Mouse (Mus musculus) layer of hippocampus, adult 11-12 months (tissue): ENCODE results near the gene 8030474K03Rik.
A peak's percentile ranks its signal among the peaks of the same experiment; 100 is the strongest.
"Not testable (repeated sequence)": the region's sequence is repeated elsewhere in the genome, so short reads cannot be mapped to it uniquely, and the experiment has no call there.

Source experiments
- DNase-seq: peaks from one replicate; pipeline ENCODE4 v3.0.0; 2022; ENCODE audit warnings: low spot score

Gene 8030474K03Rik

DNA sequence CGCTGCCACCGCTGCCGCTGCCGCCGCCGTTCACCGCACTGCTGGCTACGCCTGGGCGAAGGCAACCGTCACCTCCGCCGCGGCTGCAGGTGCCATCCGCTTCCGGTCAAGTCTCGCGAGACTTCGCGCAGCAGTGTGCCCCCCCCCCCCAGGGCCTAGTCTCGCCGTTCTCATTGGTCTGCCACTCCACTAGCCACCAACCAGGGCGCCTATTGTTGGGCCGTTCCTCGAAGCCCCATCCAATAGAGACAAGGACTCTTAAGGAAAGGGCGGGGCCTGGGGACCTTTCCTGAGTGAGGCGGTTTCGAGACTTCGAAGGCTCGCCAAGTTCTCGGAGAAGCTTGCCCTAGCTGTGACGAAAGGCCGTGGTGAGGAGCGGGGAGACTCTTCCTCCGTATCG is at the start of gene 8030474K03Rik, which contains the start of gene Gm4779:
Gene 8030474K03Rik, plus strand, starts transcription at position 315 of the 400 bp plus-strand sequence.
Gene Gm4779, minus strand, starts transcription at position 82 of the 400 bp plus-strand sequence.
- DNase-seq = no peak

DNA sequence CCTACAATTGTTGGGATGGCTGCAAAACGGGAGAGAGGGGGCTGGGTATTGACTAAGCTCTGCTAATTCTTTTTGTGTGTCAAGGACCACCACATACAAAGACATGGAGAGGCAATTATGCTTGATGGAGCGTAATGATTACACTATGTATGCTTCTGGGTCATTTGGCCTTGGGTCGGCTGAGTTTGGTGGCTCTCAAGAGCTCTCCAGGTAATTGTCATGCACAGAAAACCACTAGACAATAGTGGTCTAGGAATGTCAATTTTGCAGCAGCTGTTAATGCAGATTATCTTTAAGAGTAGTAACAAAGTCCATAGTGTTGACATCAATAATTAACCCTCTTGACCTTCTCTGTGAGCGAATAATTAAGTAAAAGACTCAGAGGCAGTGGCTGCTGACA is 44.3 kb upstream of the 8030474K03Rik start:
- no peak for DNase-seq

DNA sequence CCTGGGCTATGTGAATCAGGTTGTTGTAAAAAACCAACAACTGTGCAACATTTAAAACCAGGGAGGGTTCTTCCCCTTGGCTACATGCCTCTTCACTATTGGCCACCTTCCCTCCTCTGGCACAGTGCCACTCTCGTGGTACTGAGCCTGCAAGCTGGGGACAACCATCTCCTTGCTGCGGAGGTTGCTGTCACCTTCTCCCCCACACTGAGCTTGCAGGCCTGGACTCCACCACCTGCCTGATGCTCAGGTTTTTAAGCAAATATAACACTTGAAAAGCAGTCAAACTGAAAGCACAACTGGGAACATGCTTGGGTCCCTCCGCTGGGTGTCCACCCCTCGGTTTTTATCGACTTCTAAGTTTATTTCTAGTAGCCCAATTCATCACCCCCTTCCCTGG is 40.0 kb upstream of the 8030474K03Rik start:
- DNase-seq = peak; percentile 10

DNA sequence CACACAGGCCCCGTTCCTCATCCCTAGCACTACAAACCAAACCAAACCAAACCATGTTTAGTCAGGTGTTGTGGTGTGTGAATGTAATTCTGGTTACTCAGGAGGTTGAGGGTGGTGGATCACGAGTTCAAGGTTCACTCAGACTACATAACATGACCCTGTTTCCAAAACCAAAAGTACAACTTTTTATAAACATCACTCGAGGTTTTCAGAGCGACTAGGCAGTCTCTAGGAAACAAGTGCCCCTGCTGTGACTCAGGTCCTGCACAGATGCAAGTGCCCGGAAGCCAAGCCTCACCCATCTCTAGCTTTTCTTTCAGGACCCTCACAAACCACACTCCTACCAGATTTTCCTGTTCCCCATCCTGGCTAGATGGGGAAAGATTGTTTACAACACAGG is 29.8 kb upstream of the 8030474K03Rik start:
- no peak for DNase-seq

DNA sequence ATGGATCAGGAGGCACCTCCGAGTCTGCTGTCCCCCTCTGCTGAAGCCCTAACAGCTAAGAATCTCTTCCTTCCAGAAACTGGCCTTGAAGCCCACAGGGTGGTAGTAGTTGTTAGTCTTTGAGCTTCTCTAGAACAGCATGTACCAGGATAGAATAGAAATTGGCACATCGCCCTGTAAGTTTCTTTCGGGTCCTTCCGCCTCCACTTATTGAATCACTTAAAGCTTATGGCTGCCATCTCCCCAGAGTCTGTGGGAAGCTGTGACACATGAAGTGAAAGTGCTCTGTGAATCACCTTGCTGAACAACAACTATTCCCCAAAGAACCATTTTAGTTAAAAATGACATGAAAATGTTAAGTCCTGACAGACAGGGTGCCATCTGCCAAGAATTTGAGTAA is 29.3 kb upstream of the 8030474K03Rik start:
- DNase-seq = no peak

DNA sequence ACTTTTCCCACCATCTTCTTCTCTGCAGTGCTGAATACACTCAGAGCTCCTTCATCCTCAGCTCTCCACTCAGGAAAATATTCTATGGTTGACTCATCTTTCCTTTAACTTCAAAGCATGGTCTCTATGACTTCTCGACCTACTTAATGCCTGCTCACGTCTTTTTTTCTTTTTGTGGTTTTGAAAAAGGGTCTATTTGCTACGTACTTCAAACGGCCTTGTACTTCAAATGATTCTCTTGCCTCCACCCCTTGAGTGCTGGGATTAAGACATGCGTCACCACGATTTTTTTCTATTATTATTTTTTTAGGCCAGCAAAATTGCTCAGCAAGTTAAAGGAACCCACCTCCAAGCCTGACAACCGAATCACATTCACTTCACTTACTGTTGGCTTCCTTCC is 27.2 kb upstream of the 8030474K03Rik start:
- no peak for DNase-seq

DNA sequence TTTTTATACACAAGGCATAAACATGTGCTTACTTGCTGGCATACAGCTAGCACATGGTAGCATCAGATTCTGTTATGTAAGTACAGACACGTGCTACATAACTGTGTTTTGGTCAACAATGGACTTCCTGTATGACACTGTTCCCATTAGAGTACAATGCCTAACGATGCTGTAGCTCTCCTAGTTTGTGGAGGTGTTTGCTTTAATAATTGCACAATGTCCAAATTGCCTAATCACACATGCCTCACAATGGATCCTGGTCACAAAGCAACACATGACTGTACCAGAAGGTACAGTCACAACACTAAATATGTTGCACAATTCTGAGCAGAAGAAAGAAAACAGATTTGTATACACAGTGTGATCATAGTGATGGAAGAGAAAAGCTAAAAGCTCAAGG is 25.0 kb upstream of the 8030474K03Rik start:
- no peak for DNase-seq

DNA sequence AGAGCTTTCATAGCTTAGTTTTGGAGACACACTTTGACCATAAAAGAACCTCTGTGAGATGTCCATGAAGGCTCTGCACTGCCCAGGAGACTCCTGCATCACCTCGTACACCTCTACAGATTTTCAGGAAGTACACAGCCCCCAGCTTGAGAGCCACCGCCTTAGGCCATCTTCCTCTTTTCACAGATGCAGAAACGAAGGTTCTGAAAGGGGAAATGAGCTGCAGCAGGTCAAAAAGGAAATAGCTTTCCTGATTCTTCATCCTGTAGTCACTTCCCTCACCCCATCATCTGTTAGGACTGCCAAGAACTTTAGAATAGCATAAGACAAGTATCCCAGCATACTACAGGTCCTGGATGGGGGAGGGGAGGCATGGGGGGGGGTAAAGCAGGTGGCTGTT is 24.1 kb upstream of the 8030474K03Rik start:
- DNase-seq = no peak

DNA sequence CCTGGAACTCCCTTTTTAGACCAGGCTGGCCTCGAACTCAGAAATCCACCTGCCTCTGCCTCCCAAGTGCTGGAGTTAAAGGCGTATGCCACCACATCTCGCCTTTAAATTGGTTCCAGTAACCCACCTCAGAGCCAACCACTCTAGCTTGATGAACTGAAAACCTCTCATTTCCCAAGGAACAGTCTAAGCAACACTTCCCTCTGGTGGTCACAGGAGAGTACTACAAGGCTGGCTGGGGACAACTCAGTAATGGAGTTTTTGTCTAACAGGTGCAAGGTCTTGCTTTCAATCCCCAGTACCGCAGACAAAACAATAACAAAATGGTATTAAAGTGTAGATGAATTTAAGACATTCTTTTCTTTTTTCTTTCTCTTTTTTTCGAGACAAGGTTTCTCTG is 22.4 kb upstream of the 8030474K03Rik start:
- peak; percentile 66 for DNase-seq

DNA sequence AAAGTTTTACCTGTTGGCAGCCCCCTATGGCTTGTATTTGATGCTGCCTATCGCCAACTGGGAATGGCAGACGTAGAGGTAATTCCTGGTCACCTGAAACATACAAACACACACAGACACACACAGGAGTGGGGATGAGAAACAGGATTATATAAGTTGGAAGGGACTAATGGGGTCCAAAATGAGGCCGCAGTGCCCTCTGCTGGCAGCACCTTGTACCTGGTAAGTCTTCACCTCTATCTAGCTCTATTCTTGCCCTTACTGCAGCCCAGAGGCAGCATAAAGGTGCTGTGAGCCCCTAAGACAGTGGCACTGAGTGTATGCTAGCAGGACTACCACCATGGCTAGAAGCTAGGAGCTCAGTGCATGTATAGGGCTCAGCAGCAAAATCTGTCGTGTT is 2.9 kb upstream of the 8030474K03Rik start:
- DNase-seq = peak; percentile 62

DNA sequence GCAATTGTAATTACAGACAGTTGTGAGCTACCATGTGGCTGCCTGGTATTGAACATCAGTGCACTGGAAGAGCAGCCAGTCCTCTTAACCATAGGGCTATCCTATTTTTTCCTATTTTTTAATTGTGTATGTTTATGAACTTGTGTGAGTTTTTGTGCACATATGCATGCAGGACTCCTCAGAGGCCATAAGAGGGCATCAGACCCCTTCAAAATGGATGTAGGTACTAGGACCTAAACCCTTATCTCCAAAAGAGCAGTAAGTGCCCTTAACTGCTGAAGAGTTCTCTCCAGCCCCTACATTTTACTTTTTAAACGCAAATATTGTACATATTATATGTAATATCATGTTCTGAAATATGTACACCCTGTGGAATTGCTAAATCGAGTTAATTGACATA is 11.1 kb downstream of the 8030474K03Rik start:
- DNase-seq = no peak

DNA sequence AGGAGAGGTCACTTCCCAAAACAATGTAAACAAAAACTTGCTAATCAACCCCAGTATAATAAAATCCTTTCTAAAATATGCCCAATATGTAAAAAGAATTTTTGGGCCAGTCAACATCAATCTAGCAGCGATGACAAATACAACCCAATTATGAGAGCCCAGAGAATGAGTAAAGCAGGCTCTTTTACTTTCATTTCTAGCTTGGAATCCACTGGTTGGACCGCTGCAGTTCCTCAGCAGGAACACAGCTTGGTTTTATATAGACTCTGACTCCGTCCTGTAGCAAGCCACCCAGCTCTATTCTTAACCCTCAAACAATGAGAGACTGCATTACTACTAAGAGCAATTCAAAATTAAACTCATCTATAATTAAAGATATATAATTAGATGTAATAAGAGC is 17.3 kb downstream of the 8030474K03Rik start:
- no peak for DNase-seq

DNA sequence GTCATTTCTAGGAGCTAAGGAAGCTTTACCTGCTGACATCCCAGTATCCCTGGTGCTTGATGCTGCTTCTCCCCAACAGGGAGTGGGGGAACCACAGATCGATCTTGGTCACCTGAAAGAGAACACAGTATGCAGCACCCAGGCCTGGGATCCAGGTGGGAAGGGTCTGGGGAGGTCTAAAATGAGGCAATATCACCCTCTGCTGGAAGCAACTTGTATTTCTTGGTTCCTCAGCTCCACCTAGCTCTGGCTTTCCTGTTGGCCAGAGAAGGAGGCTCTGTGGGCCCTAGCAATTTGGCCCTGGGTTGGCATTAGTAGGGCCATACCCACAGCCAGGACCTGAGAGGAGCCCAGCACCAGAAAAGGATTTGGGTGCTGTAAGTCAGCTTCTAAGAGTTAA is 24.7 kb downstream of the 8030474K03Rik start:
- DNase-seq = no peak

DNA sequence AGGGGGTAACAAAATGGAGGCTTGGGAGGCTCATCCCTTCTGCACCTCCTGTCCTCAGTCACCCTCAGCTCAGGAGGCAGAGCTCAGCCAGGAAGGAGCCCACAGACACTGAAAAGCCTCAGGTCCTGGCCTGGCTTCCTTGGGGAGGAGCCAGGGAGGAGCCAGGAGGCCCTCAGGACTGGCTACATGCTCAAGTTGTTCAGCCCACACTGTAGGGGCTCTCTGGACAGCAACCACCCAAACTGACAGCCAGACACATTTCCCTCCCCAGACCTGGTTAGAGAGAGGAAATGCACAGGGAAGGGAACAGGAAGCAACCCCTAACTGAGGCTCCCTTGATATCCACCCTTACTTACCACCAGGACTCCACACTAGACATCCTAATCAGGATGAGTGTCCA is 25.5 kb downstream of the 8030474K03Rik start:
- DNase-seq = not testable (repeated sequence)

DNA sequence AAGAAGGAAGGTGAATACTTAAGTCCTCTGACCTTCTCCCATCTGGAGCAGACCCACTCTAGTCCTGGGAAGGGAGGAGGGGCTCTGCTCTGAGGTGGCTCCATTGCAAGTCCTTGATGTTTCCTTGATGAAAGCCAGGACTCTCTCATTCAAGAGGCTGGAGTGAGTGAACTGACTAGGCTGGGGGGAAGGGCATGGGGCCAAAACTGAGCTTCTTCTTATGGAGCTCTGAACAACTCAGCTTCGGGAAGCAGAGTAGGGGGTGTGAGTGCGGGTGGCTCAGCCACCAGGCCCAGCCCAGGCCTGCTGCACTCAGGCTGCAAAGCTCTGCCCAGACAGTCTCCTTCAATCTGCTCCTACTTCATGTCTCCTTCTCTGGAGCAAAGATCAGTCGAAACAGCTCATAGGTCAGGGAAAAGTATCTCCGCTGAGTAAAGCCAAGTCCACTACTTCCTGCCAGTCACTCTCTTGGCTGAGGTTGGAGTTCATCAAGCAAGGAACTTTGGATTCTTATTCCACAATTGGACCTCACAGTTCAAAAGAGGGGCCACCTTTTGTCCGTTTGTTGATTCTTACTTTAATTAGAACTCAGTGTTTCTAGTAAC is 52.8 kb downstream of the 8030474K03Rik start:
- DNase-seq = no peak
